Mouse (Mus musculus): Measurements from ENCODE around the gene Galnt10.

DNA sequence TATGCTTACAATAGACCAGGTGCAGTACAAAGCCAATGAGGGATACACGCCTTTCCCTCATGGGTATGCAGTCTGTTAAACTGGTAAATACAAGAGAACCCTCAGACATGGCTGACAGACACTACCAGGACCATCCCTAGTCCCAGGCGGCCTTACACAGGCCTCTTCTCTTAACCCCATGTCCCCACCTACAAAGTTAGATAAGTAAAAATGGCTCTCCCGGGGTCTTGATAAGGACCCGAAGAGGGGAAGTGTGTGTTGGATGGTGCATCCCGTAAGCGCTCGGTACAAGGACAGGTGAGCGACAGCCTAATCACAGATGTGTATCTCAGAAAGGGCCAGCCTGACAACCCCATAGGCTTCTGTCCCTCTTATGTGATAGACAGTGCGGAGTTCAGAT, 42.0 kb downstream of the Galnt10 start:
- TF ChIP-seq POLR2A (IDR thresholded peaks at IDR 0.05; ENCODE audit: low read depth, low read length) (no peak), CTCF (IDR thresholded peaks at IDR 0.05; ENCODE audit: extremely low read depth, insufficient read length, insufficient replicate concordance, low read depth, low read length) (no peak)
